Mouse (Mus musculus) cortical plate, adult 2 months (tissue): ENCODE results near the gene Rfx1.

Experiments used
- CTCF ChIP-seq: fragments of 200-500 bp; IDR thresholded peaks from 2 replicates; pipeline ENCODE4 v1.5.1; 2011; ENCODE audit warnings: mild to moderate bottlenecking, control low read depth, low read length; ENCODE audit not compliant: insufficient read depth; ENCODE audit errors: extremely low read depth
- POLR2A ChIP-seq: fragments of 200-500 bp; IDR thresholded peaks from 2 replicates; pipeline ENCODE4 v1.6.1; 2011; ENCODE audit warnings: mild to moderate bottlenecking, low read length, control low read depth; ENCODE audit not compliant: insufficient read depth; ENCODE audit errors: extremely low read depth

GRCm38 (mm10) chr8:84025863-84026262 is 40.8 kb upstream of the Rfx1 start:
- TF ChIP-seq CTCF (no peak), POLR2A (no peak)
